Mouse (Mus musculus): ENCODE results near the gene Ap5s1. TPM values are rescaled to one million over a fixed set of nuclear protein-coding genes. Genes with fewer than 3 reads are reported as not detected.

Ap5s1 gene
- polyA plus RNA-seq (2015; fragmentation: Illumina TruSeq; extraction: RNeasy Lipid Tissue Mini Kit (QIAGEN cat#74804); ENCODE audit: insufficient read depth, low replicate concordance) = 7.4 TPM

DNA sequence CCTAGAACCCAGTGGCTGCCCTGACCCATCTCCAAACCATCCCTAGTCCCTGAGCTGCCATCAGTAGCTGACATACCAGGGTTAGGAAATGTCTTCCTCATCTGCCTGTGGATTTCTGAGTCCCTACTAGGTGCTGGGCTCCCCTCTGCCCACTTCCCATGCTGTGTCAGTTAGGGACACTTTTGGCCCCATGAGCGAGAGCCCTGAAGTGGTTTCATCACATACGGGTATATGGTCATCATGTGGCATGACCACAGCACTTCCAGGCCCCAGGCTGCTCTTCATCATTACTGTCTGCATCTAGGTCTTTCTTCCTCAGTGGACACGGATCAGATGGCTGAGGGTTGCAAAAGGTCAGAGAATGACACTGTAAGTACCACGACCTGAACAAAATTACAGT lies at the start of gene Ap5s1:
Gene Ap5s1, plus strand, starts transcription at position 301 of the 400 bp plus-strand sequence.

GRCm38 (mm10) chr2:131159938-131160581 lies 46.8 kb upstream of the Ap5s1 start, which contains the start of gene 1700037H04Rik:
1700037H04Rik (minus strand) TSS chr2:131160081.

GRCm38 (mm10) chr2:131179990-131180587 lies 26.8 kb upstream of the Ap5s1 start, which contains the start of gene Cenpb:
Cenpb (minus strand) TSS chr2:131180067.

DNA sequence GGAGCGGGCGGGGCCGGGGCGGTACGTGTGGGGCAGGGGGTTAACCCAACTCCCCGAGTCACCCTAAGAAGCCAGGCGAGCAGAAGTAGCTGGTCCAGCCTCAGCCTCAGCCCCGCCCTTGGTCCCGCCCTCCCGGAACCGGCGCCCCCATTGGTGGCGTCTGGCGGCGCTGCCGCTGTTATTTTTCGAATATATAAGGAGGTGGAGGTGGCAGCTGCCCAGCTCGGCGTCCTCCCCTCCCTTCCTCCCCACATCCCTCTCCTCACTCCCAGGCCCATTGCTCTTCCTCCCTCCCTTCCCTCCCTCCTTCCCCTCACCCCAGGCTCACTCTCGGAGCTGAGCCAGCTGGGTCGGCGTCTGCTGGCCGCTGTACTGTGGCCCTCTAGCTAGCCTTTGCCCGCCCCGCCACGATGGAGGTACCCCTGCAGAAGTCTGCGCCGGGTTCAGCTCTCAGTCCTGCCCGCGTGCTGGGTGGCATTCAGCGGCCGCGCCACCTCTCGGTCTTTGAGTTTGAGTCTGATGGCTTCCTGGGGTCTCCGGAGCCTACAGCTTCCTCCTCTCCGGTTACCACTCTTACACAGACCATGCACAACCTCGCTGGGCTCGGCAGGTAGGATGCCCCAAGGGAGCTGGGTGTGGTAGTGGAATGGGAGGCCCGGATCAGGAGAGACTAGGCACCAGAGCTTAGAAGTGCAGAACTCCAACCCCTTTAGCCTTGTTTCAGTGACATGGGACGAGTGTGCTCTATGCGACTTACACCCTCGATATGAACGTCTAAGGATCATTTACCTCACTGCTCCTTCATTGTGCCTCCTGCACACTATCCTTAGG lies 19.9 kb upstream of the Ap5s1 start, which contains the start of the genes Cdc25b and Spef1:
Gene Cdc25b, plus strand, starts transcription at position 179 of the 831 bp plus-strand sequence.
Gene Spef1, minus strand, starts transcription at position 512 of the 831 bp plus-strand sequence.

DNA sequence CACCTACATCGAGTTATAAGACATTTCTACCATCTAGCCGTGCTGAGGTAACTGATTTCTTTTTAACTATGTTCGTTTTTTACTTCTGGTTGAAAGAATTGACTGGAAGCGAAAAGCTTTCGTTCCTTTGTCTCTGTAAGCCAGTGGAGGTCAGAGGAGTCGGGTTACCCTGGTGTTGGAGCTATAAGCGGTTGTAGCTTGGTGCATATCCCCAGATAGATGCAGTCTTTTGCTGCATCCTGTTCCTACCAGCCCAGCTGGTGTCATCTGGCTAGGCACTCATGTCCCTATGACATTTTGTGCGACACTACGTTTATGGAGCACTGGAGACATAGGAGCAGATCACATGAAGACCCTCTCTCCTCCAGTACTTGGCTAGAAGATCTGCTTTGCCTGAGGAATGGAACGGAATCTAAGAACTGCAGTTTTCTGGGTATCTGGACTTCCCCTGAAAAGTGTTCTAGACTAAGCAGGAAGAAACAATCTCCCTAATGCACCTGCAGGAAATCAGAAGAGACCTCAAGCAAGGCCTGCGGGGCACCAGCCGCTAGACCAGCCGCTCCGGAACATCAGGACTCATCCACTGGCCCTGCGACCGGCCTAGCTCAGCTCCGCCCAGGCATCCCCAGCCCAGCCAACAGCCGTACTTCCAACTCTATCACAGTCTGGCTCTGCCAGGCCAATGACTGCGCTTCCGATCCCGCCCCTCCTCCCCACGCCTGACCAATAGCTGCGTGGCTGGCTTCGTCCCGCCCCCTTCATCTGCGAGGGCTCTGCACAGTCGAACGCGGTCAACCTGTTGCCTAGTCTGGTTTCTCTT lies 26.6 kb downstream of the Ap5s1 start, which contains the start of gene Mavs:
Gene Mavs, plus strand, starts transcription at position 757 of the 820 bp plus-strand sequence.

GRCm38 (mm10) chr2:131262213-131262672 lies 55.4 kb downstream of the Ap5s1 start, which contains the start of gene Pank2:
Pank2 (plus strand) TSS chr2:131262495.

Other genes with a start within 250 kb of the Ap5s1 start
- 0.84 TPM for gene Gfra4, start 164.0 kb upstream of the Ap5s1 start, polyA plus RNA-seq (2015; fragmentation: Illumina TruSeq; extraction: RNeasy Lipid Tissue Mini Kit (QIAGEN cat#74804); ENCODE audit: insufficient read depth, low replicate concordance)
- gene Adam33, start 143.3 kb upstream of the Ap5s1 start, polyA plus RNA-seq (2015; fragmentation: Illumina TruSeq; extraction: RNeasy Lipid Tissue Mini Kit (QIAGEN cat#74804); ENCODE audit: insufficient read depth, low replicate concordance) = 13.7 TPM
- 14.5 TPM for gene Siglec1, start 120.3 kb upstream of the Ap5s1 start, polyA plus RNA-seq (2015; fragmentation: Illumina TruSeq; extraction: RNeasy Lipid Tissue Mini Kit (QIAGEN cat#74804); ENCODE audit: insufficient read depth, low replicate concordance)
- 1.2 TPM for gene Hspa12b, start 79.8 kb upstream of the Ap5s1 start, polyA plus RNA-seq (2015; fragmentation: Illumina TruSeq; extraction: RNeasy Lipid Tissue Mini Kit (QIAGEN cat#74804); ENCODE audit: insufficient read depth, low replicate concordance)
- not detected for gene Gm11037, start 73.6 kb upstream of the Ap5s1 start, polyA plus RNA-seq (2015; fragmentation: Illumina TruSeq; extraction: RNeasy Lipid Tissue Mini Kit (QIAGEN cat#74804); ENCODE audit: insufficient read depth, low replicate concordance)
- 6.9 TPM for gene 1700037H04Rik, start 47.0 kb upstream of the Ap5s1 start, polyA plus RNA-seq (2015; fragmentation: Illumina TruSeq; extraction: RNeasy Lipid Tissue Mini Kit (QIAGEN cat#74804); ENCODE audit: insufficient read depth, low replicate concordance)
- gene Cenpb, start 27.0 kb upstream of the Ap5s1 start, polyA plus RNA-seq (2015; fragmentation: Illumina TruSeq; extraction: RNeasy Lipid Tissue Mini Kit (QIAGEN cat#74804); ENCODE audit: insufficient read depth, low replicate concordance) = 18.1 TPM
- gene Cdc25b, start 20.1 kb upstream of the Ap5s1 start, polyA plus RNA-seq (2015; fragmentation: Illumina TruSeq; extraction: RNeasy Lipid Tissue Mini Kit (QIAGEN cat#74804); ENCODE audit: insufficient read depth, low replicate concordance) = 60.5 TPM
- gene Spef1, start 19.8 kb upstream of the Ap5s1 start, polyA plus RNA-seq (2015; fragmentation: Illumina TruSeq; extraction: RNeasy Lipid Tissue Mini Kit (QIAGEN cat#74804); ENCODE audit: insufficient read depth, low replicate concordance) = 2.8 TPM
- gene Mavs, start 27.0 kb downstream of the Ap5s1 start, polyA plus RNA-seq (2015; fragmentation: Illumina TruSeq; extraction: RNeasy Lipid Tissue Mini Kit (QIAGEN cat#74804); ENCODE audit: insufficient read depth, low replicate concordance) = 32.0 TPM
- gene Pank2, start 55.4 kb downstream of the Ap5s1 start, polyA plus RNA-seq (2015; fragmentation: Illumina TruSeq; extraction: RNeasy Lipid Tissue Mini Kit (QIAGEN cat#74804); ENCODE audit: insufficient read depth, low replicate concordance) = 55.3 TPM
- 4.0 TPM for gene Rnf24, start 145.8 kb downstream of the Ap5s1 start, polyA plus RNA-seq (2015; fragmentation: Illumina TruSeq; extraction: RNeasy Lipid Tissue Mini Kit (QIAGEN cat#74804); ENCODE audit: insufficient read depth, low replicate concordance)

Data from spleen, adult 10 weeks (tissue).